Mouse (Mus musculus) gastrocnemius, postnatal 25 days (tissue): ENCODE results near the gene Fank1. TPM values are rescaled to one million over a fixed set of nuclear protein-coding genes. Genes with fewer than 3 reads are reported as not detected.

Experiments
- DNase-seq: peaks from one replicate; pipeline ENCODE4 v3.0.0; 2022
- total RNA-seq, 2 experiments: library from RNA; stranded (reverse); gene quantifications; 1 replicate in 1 of 2; 2 replicates in 1 of 2; pipeline ENCODE4 v1.2.3; 2021

The Fank1 gene
- total RNA-seq, 2 experiments from 2014 or later: not detected

DNA sequence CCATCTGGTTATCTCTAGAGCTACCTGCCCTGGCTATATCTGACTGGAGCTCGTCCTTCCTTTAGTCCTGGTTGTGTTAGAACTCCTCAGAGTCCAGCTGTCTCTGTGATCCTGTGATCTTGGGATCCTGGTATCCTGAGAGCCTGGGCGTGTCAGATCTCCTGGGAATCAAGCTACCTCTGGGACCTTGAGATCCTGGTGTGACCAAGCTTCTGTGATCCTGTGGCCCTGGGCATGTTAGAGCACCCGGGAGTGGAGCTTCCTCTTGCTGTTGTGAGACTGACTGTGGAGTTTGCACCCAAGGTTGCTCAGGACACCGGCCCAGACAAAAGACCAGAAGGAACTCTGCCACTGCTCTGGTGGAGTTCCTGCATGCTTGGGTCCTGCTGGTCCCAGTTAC lies 122.7 kb downstream of the Fank1 start:
- DNase-seq: no peak

DNA sequence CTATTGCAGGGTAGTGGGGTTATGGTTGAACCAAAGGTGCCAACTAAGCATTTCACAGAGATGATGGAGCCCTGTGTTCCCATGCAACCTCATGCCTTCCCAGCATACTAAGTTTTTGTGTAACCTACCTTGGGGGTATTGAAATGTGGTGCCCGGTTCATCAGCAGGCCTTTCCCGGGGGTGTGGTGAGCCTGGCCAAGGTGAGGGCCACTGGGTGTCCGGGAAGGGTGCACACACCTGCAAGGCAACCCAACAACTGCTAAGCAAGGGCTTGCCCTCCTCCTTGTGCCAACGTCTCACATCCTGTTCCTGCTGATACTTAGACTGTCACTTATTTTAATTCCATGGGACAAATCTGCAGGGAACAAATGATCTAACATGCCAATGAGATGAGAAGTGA lies 132.3 kb downstream of the Fank1 start:
- no peak for DNase-seq

DNA sequence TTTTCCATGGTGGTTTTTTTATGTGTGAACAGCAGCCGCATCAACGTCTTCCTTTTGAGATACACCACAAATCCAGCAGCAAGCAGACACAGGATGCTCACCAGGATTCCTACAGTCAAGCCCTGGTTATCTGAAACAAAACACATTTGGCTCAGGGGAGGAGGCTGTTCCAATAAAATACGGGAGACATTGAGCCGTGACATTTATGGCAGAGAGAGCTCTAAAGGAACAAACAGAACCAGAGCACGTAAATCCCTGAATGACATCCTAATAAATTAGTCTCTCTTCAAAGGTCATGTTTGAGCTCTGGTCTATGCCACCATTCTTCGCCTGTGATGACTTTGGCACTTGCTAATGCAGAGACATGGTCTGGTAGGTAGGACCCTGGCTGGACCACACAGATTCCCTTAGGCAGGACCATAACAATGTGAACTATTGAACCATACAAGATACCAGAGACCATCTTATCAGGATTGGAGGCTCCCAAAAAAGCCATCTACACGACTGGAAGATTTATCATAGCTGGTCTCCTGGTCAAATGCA lies 133.2 kb downstream of the Fank1 start:
- no peak for DNase-seq

DNA sequence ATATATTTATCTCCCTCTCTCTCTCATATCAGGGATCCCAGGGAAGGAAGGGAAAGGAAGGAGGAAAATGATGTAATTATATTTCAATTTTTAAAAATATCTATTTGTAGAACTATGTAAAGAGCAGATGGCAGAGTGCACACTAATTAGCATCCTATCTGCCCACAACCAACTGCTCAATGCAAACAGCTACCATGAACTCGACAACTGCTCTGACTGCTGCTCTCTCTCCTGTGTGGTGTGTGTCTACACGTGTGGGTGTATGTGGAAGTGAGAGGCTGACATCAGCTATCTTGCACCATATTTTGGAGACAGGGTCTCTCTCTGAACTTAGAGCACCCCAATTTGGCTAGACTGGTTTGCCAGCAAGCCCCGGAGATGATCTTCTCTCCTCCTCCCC lies 135.2 kb downstream of the Fank1 start:
- DNase-seq: no peak

DNA sequence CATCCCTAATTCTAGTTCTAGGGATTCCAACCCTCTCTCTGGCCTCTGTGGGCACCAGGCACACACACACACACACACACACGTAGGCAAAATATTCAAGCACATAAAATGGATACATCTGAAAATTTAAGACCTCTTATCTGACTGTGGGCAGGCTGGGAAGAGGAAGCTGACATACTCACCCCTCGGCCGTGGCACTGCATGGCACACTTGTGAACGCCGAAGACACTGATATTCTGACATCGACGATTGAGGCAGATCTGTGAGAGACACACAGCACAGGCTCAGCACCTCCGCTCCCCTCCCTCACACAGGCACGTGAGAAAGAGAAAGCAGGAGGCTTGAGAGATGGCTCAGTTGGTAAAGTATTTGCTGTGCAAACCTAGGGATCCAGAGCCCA lies 139.6 kb downstream of the Fank1 start:
- DNase-seq: no peak

DNA sequence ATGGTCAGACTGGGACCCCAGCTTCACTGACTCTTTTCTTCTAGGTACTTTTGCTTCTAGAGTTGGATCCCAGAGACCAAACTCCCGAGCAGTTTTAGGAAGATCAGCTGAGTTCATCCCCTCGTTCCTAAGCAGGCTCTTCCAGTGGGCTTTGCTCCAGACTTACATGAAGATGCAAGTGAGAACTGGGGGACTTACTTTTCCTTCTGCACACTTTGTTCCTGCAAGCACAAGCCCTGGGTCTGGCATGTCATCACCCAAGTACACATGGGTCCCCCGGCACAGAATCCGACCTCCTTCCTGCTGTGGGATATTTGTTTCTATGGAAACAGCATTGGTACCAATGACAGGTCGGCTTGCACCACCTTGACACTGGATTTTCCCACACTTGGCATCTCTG lies 142.6 kb downstream of the Fank1 start:
- DNase-seq: no peak

DNA sequence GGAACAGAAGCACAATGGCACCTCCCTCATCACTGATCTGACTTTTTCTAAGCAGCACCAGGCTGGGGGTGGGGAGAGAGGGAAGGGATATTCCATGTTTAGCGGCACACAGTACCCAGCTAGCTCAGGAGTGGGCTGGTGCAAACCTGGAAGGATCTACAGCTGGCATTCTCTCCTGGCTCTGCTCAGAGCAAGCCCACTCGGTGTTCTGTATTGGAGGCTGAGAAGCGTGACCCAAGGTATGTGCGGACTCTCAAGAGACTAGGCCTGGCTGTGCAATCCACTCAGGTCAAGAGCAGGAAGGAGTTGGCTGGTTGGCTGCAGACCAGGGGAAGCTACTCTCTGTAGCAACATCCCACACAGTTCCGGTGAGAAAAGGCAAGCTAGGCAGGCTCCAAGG lies 143.3 kb downstream of the Fank1 start:
- DNase-seq: no peak

DNA sequence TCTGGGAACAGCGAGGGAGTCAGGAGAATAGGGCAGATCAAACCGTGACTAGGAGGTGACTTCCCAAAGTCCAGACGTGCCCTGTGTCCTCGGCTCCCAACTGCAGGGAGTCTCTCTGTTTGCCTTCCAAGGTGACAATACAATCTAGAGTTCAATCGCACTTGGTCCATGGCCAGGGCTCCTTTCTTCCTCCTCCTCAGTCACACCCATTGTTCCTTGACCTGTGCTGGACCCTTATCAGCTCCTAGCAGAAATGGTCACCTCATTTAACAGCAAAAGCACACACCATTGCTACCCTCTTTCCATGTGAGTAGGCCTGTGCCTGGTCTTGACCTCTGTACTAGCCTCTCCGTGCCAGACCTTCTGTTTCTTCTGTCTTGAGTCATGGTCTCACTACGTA lies 144.1 kb downstream of the Fank1 start:
- no peak for DNase-seq

DNA sequence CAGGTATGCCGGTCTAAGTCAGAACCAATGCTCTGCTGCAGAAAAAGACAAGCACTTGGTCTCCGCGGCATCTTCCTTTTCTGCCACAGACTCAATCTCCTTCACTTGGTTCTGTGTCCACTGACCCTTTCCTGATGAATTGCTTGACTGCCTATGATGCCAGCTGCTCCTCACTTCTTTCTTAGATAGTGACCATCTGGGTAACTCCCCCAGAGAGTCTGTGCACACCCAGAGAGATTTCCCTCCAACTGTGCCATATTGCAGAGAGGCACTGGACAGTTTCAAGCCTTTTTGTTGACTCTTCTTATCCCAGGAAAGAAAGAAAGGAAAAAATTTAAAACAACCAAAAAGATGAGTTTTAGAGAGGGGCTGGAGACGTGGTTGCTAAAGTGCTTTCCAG lies 144.6 kb downstream of the Fank1 start:
- no peak for DNase-seq

DNA sequence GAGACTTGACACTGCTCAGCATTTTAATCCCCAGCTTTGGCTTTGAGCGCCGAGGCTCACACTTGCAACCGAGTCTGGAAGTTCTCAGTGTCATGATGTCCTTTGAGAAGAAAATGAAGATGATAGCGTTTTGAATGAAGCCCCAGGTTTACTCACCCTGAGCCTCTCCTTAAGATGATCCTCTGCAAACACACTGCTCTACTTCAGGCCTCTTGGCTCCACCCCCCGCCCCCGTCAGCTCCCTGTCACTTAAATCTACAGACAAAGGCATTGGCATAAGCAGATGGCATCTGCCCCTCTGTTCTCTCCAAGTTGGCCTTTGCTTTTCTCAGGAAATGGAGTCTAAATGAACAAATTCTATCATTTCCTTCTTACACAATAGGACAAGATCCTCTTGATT lies 147.3 kb downstream of the Fank1 start:
- DNase-seq: no peak

DNA sequence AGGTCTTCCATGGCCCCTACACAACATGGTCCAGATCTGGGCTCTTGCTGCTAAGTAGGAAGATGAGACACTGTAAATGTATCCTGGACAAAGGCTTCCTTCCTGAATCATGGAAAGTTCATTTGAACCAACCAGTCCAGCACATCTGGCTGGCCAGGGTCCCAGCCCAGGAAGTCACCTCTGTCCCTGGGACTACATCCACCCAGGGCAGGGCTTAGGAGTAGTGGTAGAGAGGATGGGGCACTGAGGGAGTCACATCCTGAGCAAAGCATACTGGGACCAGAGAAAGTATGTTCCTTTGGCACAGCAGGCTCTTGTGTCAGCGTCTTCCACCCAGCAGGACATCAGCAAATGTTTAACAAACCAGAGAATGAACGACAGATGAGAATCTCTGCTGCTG lies 149.1 kb downstream of the Fank1 start:
- no peak for DNase-seq

DNA sequence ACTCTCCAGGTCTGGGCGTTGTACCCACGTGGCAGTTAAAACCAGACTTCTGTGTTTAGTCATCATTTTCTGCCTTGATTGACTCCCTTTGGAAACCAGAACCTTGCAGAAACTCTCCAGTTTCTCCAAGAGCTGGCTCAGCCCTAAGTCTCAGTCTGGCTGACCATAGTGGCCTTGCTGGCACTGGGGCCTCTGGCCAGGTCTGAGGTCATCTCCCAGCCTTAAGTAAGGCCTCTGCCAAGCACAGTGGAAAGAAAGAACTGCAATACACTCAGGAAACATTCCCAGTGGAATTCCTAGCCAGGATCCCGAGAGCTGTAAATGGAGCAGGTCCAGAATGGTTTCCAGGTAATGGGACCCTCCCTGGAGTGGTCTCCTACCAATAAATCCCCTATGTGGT lies 152.3 kb downstream of the Fank1 start:
- peak; percentile 34 for DNase-seq

Other genes starting within 250 kb of the Fank1 start
- not detected for gene Tex36, start 174.7 kb upstream of the Fank1 start, total RNA-seq
- gene Edrf1, start 139.3 kb upstream of the Fank1 start, total RNA-seq: 1 to 10 TPM; 7.7 to 9.6 TPM
- gene Mmp21, start 96.8 kb upstream of the Fank1 start, total RNA-seq: not detected
- gene Bccip, start 67.5 kb upstream of the Fank1 start, total RNA-seq: 10 to 100 TPM; 55.7 to 62.8 TPM
- 10 to 100 TPM; 13.9 to 14.3 TPM for gene Uros, start 66.8 kb upstream of the Fank1 start, total RNA-seq
- gene Dhx32, start 5.9 kb downstream of the Fank1 start, total RNA-seq: 10 to 100 TPM; 28.0 to 38.2 TPM